Mouse (Mus musculus): ENCODE results near the gene Rxra. TPM values are rescaled to one million over a fixed set of nuclear protein-coding genes. Genes with fewer than 3 reads are reported as not detected.

Gene Rxra
- polyA plus RNA-seq, 1 experiment = 44.9 TPM

DNA sequence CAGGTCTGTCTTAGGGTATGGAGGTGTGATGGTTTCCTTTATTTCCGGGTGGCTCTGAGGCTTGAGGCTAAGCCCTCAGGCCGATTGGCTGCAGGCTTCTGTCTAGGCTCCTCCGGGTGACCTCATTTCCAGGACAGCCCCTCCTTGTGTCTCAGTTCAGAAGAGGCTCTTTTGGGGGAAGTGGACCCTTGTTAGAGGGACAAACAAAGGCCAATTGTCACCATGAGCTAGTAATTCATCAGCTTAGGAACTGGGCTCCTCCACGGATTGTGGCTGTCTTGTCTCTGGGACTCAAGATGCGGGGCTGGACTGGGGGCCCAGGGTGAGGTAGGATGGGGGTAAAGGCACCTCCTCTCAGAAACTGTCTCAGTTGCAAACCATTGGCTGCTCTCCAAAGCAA is 5.5 kb upstream of the Rxra start:
- no peaks in the 10 kb centered on the region for H3K4me1 ChIP-seq (ENCODE audit: control insufficient read depth, insufficient read depth, insufficient read length)
- no peaks in the 10 kb centered on the region for H3K27me3 ChIP-seq (ENCODE audit: control insufficient read depth, insufficient read depth, low read length)
- TF ChIP-seq CTCF (IDR thresholded peaks at IDR 0.05; ENCODE audit: extremely low read depth, insufficient read depth, insufficient read length, insufficient replicate concordance) (no peak), POLR2A (IDR thresholded peaks at IDR 0.05; ENCODE audit: low read depth, low read length) (no peak)
- H3K4me3 ChIP-seq (ENCODE audit: extremely low read depth, insufficient read depth, insufficient read length) = no peak overlapping the region
- WGBS = 68% methylated on average over 5 of the region's 5 CpGs
- no peak overlapping the region for H3K27ac ChIP-seq (ENCODE audit: insufficient read depth, low read length)
- no peaks in the 10 kb centered on the region for H3K36me3 ChIP-seq (ENCODE audit: control insufficient read depth, insufficient read depth, low read length)
- no peak for DNase-seq (ENCODE audit: low read depth in 1 of 2, low spot score in 2 of 2)

GRCm38 (mm10) chr2:27671633-27672091 is 4.6 kb upstream of the Rxra start:
- no peaks in the 10 kb centered on the region for H3K4me1 ChIP-seq (ENCODE audit: control insufficient read depth, insufficient read depth, insufficient read length)
- H3K27ac ChIP-seq (ENCODE audit: insufficient read depth, low read length) = no peak overlapping the region
- WGBS = 61% methylated on average over 3 of the region's 3 CpGs
- H3K36me3 ChIP-seq (ENCODE audit: control insufficient read depth, insufficient read depth, low read length) = no peaks in the 10 kb centered on the region
- DNase-seq (ENCODE audit: low read depth in 1 of 2, low spot score in 2 of 2) = no peak
- H3K27me3 ChIP-seq (ENCODE audit: control insufficient read depth, insufficient read depth, low read length) = no peaks in the 10 kb centered on the region
- no peak overlapping the region for H3K4me3 ChIP-seq (ENCODE audit: extremely low read depth, insufficient read depth, insufficient read length)
- TF ChIP-seq POLR2A (IDR thresholded peaks at IDR 0.05; ENCODE audit: low read depth, low read length) = no peak
- no peak for TF ChIP-seq CTCF (IDR thresholded peaks at IDR 0.05; ENCODE audit: extremely low read depth, insufficient read depth, insufficient read length, insufficient replicate concordance)

DNA sequence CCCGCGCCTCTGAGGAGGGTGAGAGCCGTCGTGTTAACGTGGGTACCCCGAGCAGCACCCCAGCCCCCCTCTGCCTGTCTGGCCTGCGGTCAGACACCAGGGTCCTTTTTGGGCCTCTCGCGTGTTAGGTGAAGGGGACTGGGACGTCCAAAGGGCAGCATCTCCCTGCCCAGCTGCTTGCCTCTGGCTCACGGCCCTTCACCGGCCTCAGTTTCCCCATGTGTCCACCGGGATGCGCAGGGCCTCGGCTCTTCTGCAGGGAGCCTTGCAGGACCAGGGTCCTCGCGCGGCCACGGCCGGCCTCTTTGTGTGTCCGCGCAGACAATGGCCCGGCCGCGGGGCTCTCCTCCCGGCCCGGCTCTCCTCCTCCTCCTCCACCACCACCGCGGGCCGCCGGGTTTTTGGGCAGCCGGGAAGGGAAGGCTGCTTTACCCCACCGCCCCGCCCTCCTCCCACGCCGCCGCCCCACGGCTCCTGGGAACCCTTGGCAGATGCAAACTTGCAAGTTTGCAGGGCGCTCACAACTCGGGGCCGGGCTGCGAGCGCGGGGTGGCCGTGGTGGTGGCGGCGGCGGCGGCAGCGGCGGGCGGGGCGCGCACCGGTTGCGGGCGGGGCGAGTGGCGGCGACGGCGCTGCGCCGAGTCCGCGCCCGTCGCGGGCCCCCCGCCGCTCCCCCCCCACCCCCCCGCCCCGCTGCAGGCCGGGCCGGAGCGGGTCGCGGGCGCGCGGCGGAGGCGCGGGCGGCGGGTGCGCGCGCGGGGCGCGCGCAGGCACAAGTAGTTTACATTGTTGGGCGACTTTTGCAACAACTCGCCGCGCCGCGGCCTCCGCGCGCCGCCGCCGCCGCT is 462 bp downstream of the Rxra start:
- no peaks in the 10 kb centered on the region; the same call in 1 of the 2 replicates for H3K4me1 ChIP-seq (ENCODE audit: control insufficient read depth, insufficient read depth, insufficient read length)
- 8% methylated on average over 80 of the region's 106 CpGs for WGBS
- peak in 1 of 2 experiments; percentile 37 for DNase-seq (ENCODE audit: low read depth in 1 of 2, low spot score in 2 of 2)

DNA sequence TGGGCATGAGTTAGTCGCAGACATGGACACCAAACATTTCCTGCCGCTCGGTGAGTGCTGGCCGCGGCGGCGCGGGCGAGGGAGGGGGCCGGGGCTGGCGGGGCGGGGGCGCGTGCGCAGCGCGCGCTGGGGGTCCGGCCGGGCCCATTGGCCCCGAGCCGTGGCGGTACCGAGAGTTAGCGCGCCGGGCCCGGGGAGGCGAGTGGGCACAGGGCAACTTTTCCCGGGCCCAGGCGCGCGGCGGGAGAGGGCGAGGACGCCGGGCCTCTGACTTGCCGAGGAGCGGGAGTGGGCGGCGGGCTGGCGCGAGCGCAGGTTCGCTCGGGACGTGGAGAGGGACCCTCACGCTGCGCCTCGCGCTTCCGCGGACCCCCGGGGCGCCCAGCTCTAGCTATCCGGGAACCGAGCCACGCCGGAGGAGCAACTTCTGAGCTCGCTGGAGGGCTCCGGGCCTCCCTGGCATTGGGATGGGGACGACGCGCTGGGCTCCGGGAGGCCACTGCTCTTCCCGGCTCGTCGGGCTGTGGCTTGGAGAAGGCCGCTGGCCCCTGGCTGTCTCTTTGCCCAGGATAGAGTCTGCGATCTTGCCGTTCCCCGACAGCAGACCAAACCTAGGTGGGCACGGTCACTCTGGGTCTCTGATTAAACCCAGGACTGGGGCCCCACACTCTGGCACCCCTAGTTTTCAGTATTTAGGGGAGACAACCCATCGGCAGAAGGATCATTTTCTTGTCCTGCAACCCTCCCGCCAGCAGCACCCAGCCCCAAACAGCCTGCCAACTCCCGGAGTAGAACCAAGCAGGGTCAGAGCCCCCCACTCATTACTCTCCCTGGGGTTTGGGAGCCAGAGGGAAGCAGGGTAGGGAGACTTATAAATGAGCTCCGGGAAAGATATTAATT is 1.4 kb downstream of the Rxra start:
- H3K27me3 ChIP-seq (ENCODE audit: control insufficient read depth, insufficient read depth, low read length) = peaks cover 3% of the 10 kb centered on the region; the same call in 1 of the 2 replicates
- H3K4me3 ChIP-seq (ENCODE audit: extremely low read depth, insufficient read depth, insufficient read length) = peak overlapping the region; percentile 68
- DNase-seq (ENCODE audit: low read depth in 1 of 2, low spot score in 2 of 2) = no peak
- no peak for TF ChIP-seq POLR2A (IDR thresholded peaks at IDR 0.05; ENCODE audit: low read depth, low read length)
- no peak for TF ChIP-seq CTCF (IDR thresholded peaks at IDR 0.05; ENCODE audit: extremely low read depth, insufficient read depth, insufficient read length, insufficient replicate concordance)
- WGBS = 2% methylated on average over 76 of the region's 77 CpGs
- peak overlapping the region; percentile 72 for H3K27ac ChIP-seq (ENCODE audit: insufficient read depth, low read length)
- no peaks in the 10 kb centered on the region for H3K36me3 ChIP-seq (ENCODE audit: control insufficient read depth, insufficient read depth, low read length)
- H3K4me1 ChIP-seq (ENCODE audit: control insufficient read depth, insufficient read depth, insufficient read length) = no peaks in the 10 kb centered on the region; the same call in 1 of the 2 replicates

More for the DNA sequence above, 462 bp downstream of the Rxra start:
- Histone ChIP-seq H3K27me3 (ENCODE audit: control insufficient read depth, insufficient read depth, low read length) (peaks cover 3% of the 10 kb centered on the region; the same call in 1 of the 2 replicates), H3K27ac (ENCODE audit: insufficient read depth, low read length) (peak overlapping the region; percentile 58), H3K4me3 (ENCODE audit: extremely low read depth, insufficient read depth, insufficient read length) (peak overlapping the region; percentile 49), H3K36me3 (ENCODE audit: control insufficient read depth, insufficient read depth, low read length) (no peaks in the 10 kb centered on the region)
- TF ChIP-seq POLR2A (IDR thresholded peaks at IDR 0.05; ENCODE audit: low read depth, low read length) (no peak), CTCF (IDR thresholded peaks at IDR 0.05; ENCODE audit: extremely low read depth, insufficient read depth, insufficient read length, insufficient replicate concordance) (no peak)

GRCm38 (mm10) chr2:27678331-27678730 is 2.1 kb downstream of the Rxra start:
- Histone ChIP-seq H3K4me1 (ENCODE audit: control insufficient read depth, insufficient read depth, insufficient read length) (no peaks in the 10 kb centered on the region; the same call in 1 of the 2 replicates), H3K27ac (ENCODE audit: insufficient read depth, low read length) (peak overlapping the region; percentile 72), H3K27me3 (ENCODE audit: control insufficient read depth, insufficient read depth, low read length) (peaks cover 3% of the 10 kb centered on the region; the same call in 1 of the 2 replicates), H3K36me3 (ENCODE audit: control insufficient read depth, insufficient read depth, low read length) (no peaks in the 10 kb centered on the region), H3K4me3 (ENCODE audit: extremely low read depth, insufficient read depth, insufficient read length) (peak overlapping the region; percentile 68)
- WGBS = 62% methylated on average over 4 of the region's 4 CpGs
- no peak for DNase-seq (ENCODE audit: low read depth in 1 of 2, low spot score in 2 of 2)
- TF ChIP-seq POLR2A (IDR thresholded peaks at IDR 0.05; ENCODE audit: low read depth, low read length) = no peak
- TF ChIP-seq CTCF (IDR thresholded peaks at IDR 0.05; ENCODE audit: extremely low read depth, insufficient read depth, insufficient read length, insufficient replicate concordance) = no peak

DNA sequence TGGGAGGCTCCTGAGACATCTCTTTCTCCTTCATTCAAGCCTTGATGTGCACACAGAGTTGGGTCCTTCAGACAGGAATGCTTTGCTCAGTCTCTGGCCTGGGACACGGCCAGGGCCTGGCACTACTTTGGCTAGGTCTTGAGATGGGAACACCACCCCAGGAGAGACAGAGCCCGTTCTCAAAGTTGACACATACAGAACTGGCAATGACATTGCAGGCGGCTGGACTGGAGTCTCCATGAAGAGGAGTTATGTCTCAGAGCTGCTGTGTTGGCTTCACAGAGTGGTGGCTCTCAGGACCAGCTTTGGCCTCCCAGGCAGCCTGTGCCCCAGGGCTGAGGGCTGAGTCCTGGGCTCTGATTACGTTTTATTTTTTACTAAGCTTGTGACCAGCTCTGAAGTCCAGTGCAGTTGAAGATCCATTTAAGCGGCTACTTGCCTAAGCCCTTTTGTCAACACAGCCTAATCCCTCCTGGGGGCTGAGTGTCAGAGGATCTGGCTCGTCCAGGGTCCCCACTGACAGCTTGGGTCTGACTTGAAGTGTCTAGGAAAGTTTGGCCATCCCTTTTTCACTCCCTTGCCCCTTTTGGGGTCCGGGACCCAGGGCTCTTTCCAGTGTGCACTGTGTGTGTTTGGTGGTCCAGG is 2.7 kb downstream of the Rxra start:
- peak overlapping the region; percentile 61 for H3K27ac ChIP-seq (ENCODE audit: insufficient read depth, low read length)
- H3K36me3 ChIP-seq (ENCODE audit: control insufficient read depth, insufficient read depth, low read length) = no peaks in the 10 kb centered on the region
- H3K4me3 ChIP-seq (ENCODE audit: extremely low read depth, insufficient read depth, insufficient read length) = no peak overlapping the region
- DNase-seq (ENCODE audit: low read depth in 1 of 2, low spot score in 2 of 2) = no peak
- no peak for TF ChIP-seq POLR2A (IDR thresholded peaks at IDR 0.05; ENCODE audit: low read depth, low read length)
- TF ChIP-seq CTCF (IDR thresholded peaks at IDR 0.05; ENCODE audit: extremely low read depth, insufficient read depth, insufficient read length, insufficient replicate concordance) = no peak
- H3K27me3 ChIP-seq (ENCODE audit: control insufficient read depth, insufficient read depth, low read length) = peaks cover 3% of the 10 kb centered on the region; the same call in 1 of the 2 replicates
- 86% methylated on average over 7 of the region's 7 CpGs for WGBS
- no peaks in the 10 kb centered on the region; the same call in 1 of the 2 replicates for H3K4me1 ChIP-seq (ENCODE audit: control insufficient read depth, insufficient read depth, insufficient read length)

All from spleen, adult 2 months (tissue).